Mouse (Mus musculus) liver, embryonic 14.5 days (tissue): ENCODE measurements around the gene Tardbp. TPM values are rescaled to one million over a fixed set of nuclear protein-coding genes. Genes with fewer than 3 reads are reported as not detected.

Experiments
- ATAC-seq: fragments of 200-750 bp; cut with Nextera tagmentation; 2 replicates; pipeline ENCODE4 v1.8.0; 2017; ENCODE audit warnings: moderate number of reproducible peaks, mild to moderate bottlenecking, moderate library complexity; ENCODE audit not compliant: insufficient read depth
- DNase-seq, 3 experiments: peaks; one replicate each; pipeline ENCODE4 v3.0.0-alpha.2; 2012 to 2013; ENCODE audit warnings: low read depth in 3 of 3, low spot score in 3 of 3
- H3K27ac ChIP-seq: fragments of 300-500 bp; sonication (generic); 2 replicates; pipeline ENCODE4 v1.5.1; 2014; ENCODE audit warnings: moderate library complexity, mild to moderate bottlenecking, control low read depth, inconsistent platforms
- H3K27me3 ChIP-seq: fragments of 300-500 bp; sonication (generic); 2 replicates; pipeline ENCODE4 v1.6.1; 2014; ENCODE audit warnings: mild to moderate bottlenecking, low read length, moderate library complexity; ENCODE audit not compliant: control insufficient read depth, insufficient read depth
- H3K36me3 ChIP-seq: fragments of 300-500 bp; sonication (generic); replicated peaks from 2 replicates; pipeline ENCODE4 v1.6.1; 2014; ENCODE audit warnings: low read depth; ENCODE audit not compliant: control insufficient read depth, insufficient read depth
- H3K4me1 ChIP-seq, 2 experiments: fragments of 200-500 bp in 1 of 2; fragments of 300-500 bp in 1 of 2; sonication (generic) in 1 of 2; replicated peaks; 2 replicates each; pipeline ENCODE4 v1.6.1; 2012 to 2014; ENCODE audit warnings: antibody characterized with exemption in 1 of 2, inconsistent platforms in 1 of 2, low read length in 1 of 2; ENCODE audit not compliant: control insufficient read depth in 2 of 2, insufficient read depth in 2 of 2
- H3K4me2 ChIP-seq: fragments of 300-500 bp; sonication (generic); 2 replicates; pipeline ENCODE4 v1.6.1; 2014; ENCODE audit warnings: low read depth, mild to moderate bottlenecking, control low read depth, moderate library complexity
- H3K4me3 ChIP-seq, 2 experiments: fragments of 200-500 bp in 1 of 2; fragments of 300-500 bp in 1 of 2; sonication (generic) in 1 of 2; 2 replicates each; pipeline ENCODE4 v1.5.1; 2012 to 2014; ENCODE audit warnings: low read depth in 2 of 2, low read length in 2 of 2, mild to moderate bottlenecking in 2 of 2, control low read depth in 1 of 2, inconsistent platforms in 1 of 2, moderate library complexity in 1 of 2; ENCODE audit not compliant: insufficient read depth in 1 of 2
- H3K9ac ChIP-seq: fragments of 300-500 bp; sonication (generic); replicated peaks from 2 replicates; pipeline ENCODE4 v1.6.1; 2014; ENCODE audit warnings: mild to moderate bottlenecking, control low read depth, moderate library complexity
- H3K9me3 ChIP-seq: fragments of 300-500 bp; sonication (generic); 2 replicates; pipeline ENCODE4 v1.6.1; 2016; ENCODE audit warnings: low read length, mixed read lengths; ENCODE audit not compliant: control insufficient read depth
- CTCF ChIP-seq: IDR thresholded peaks from 2 replicates; pipeline ENCODE4 v1.5.1; 2016; ENCODE audit warnings: antibody characterized with exemption, low read depth, control low read depth
- EP300 ChIP-seq: IDR thresholded peaks from 2 replicates; pipeline ENCODE4 v1.6.1; 2016; ENCODE audit warnings: antibody characterized with exemption, low read depth
- WGBS: fragments of 180-500 bp; shearing (Covaris S2); extraction: QIAGEN DNeasy Blood & Tissue Kit; methylation state at CpG from one replicate; pipeline ENCODE4 v1.1.7; 2014; ENCODE audit not compliant: insufficient replicate concordance; 5-methylcytosine and 5-hydroxymethylcytosine counted together
- polyA plus RNA-seq, 2 experiments: library from polyadenylated mRNA; depleted of rRNA in 1 of 2; stranded (reverse) in 1 of 2; unstranded in 1 of 2; fragments of >200 nt; fragmentation: Nextera tagmentation in 1 of 2; extraction: Ambion mirVana in 1 of 2; gene quantifications; 2 replicates each; pipeline versions ENCODE4 v1.2.1 to v1.2.3; 2012 to 2014

The Tardbp gene
- polyA plus RNA-seq, 2 experiments = 80.3 to 260 TPM

- no peak for DNase-seq
- no peak for ATAC-seq
- Histone ChIP-seq H3K27ac (no peak overlapping the region), H3K9ac (no peak overlapping the region), H3K27me3 (no peaks in the 10 kb centered on the region), H3K36me3 (peaks cover 17% of the 10 kb centered on the region), H3K4me1 (no peaks in the 10 kb centered on the region), H3K4me3 (no peak overlapping the region), H3K4me2 (no peak overlapping the region), H3K9me3 (no peaks in the 10 kb centered on the region)
- WGBS = 83% methylated on average over 5 of the region's 5 CpGs
- TF ChIP-seq CTCF (no peak), EP300 (no peak)
Measured at GRCm38 (mm10) chr4:148609805-148610204, 17.0 kb downstream of the Tardbp start.

GRCm38 (mm10) chr4:148607758-148608157 is 19.1 kb downstream of the Tardbp start:
- Histone ChIP-seq H3K4me1 (no peaks in the 10 kb centered on the region; a peak in 1 of 4 replicates), H3K36me3 (peaks cover 2% of the 10 kb centered on the region; the same call in 1 of the 2 replicates), H3K27me3 (no peaks in the 10 kb centered on the region), H3K9me3 (no peaks in the 10 kb centered on the region), H3K4me2 (no peak overlapping the region), H3K9ac (no peak overlapping the region), H3K27ac (no peak overlapping the region), H3K4me3 (no peak overlapping the region)
- no peak for TF ChIP-seq EP300
- TF ChIP-seq CTCF = peak; percentile 93
- peak in 2 of 3 experiments; percentile 37 to 51 for DNase-seq
- 12% methylated on average over 5 of the region's 5 CpGs for WGBS
- no peak for ATAC-seq

GRCm38 (mm10) chr4:148604541-148605165 is 22.2 kb downstream of the Tardbp start:
- 77% methylated on average over 3 of the region's 3 CpGs for WGBS
- Histone ChIP-seq H3K9me3 (no peaks in the 10 kb centered on the region), H3K36me3 (no peaks in the 10 kb centered on the region), H3K27me3 (no peaks in the 10 kb centered on the region), H3K9ac (no peak overlapping the region), H3K4me1 (peaks cover 0 to 3% of the 10 kb centered on the region in 2 experiments; a peak in 1 of 4 replicates), H3K4me3 (no peak overlapping the region), H3K27ac (no peak overlapping the region), H3K4me2 (no peak overlapping the region)
- TF ChIP-seq CTCF (peak; percentile 87), EP300 (no peak)
- DNase-seq = peak in 2 of 3 experiments; percentile 37 to 42
- ATAC-seq = no peak

GRCm38 (mm10) chr4:148604141-148604540 is 22.7 kb downstream of the Tardbp start:
- TF ChIP-seq EP300 (no peak), CTCF (no peak)
- H3K4me2 ChIP-seq = no peak overlapping the region
- H3K36me3 ChIP-seq = no peaks in the 10 kb centered on the region
- ATAC-seq (no peak), DNase-seq (no peak)
- peaks cover 0 to 3% of the 10 kb centered on the region in 2 experiments; a peak in 1 of 4 replicates for H3K4me1 ChIP-seq
- H3K9me3 ChIP-seq = no peaks in the 10 kb centered on the region
- WGBS = 67% methylated on average over 7 of the region's 7 CpGs
- H3K27me3 ChIP-seq = no peaks in the 10 kb centered on the region
- H3K9ac ChIP-seq = no peak overlapping the region
- H3K27ac ChIP-seq = no peak overlapping the region
- H3K4me3 ChIP-seq = no peak overlapping the region

- no peak overlapping the region for H3K27ac ChIP-seq
- DNase-seq (no peak), ATAC-seq (no peak)
- H3K27me3 ChIP-seq = no peaks in the 10 kb centered on the region
- no peak overlapping the region for H3K9ac ChIP-seq
- no peak overlapping the region for H3K4me3 ChIP-seq
- H3K36me3 ChIP-seq = no peaks in the 10 kb centered on the region
- H3K9me3 ChIP-seq = no peaks in the 10 kb centered on the region
- WGBS = 69% methylated on average over 10 of the region's 10 CpGs
- H3K4me1 ChIP-seq = peaks cover 0 to 3% of the 10 kb centered on the region in 2 experiments; a peak in 1 of 4 replicates
- no peak for TF ChIP-seq CTCF
- no peak for TF ChIP-seq EP300
- no peak overlapping the region for H3K4me2 ChIP-seq
Measured at GRCm38 (mm10) chr4:148603376-148604139, 23.3 kb downstream of the Tardbp start.
